Mouse (Mus musculus): ENCODE measurements around the gene Emc7.
A peak's percentile ranks its signal among the peaks of the same experiment; 100 is the strongest.

The Emc7 gene

DNA sequence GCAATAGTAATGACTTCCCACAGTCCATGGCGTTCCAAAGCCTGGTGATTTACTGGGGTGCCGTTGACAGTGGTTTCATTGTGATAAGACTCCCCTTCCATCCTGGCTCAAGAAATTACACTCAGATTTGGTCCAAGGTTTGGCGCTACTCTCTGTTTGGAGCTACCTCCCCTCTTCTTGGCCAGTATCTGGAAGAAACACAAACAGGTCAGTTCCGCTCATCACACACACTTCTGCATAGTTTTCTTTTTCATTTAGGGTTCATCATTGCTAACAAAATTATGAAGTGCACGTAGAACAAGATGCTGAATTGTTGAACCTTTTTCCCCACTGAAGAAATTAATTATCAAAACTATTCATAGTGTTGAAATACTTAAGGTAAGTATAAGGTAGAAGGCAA lies 25.9 kb downstream of the Emc7 start, which contains the start of gene Chrm5:
TSS of gene Chrm5 (minus strand) at position 101 of the 400 bp plus-strand sequence.
- no peak for DNase-seq

- peak; percentile 17 to 59 for DNase-seq
Measured at GRCm38 (mm10) chr2:112481564-112481963, 26.8 kb downstream of the Emc7 start.

DNA sequence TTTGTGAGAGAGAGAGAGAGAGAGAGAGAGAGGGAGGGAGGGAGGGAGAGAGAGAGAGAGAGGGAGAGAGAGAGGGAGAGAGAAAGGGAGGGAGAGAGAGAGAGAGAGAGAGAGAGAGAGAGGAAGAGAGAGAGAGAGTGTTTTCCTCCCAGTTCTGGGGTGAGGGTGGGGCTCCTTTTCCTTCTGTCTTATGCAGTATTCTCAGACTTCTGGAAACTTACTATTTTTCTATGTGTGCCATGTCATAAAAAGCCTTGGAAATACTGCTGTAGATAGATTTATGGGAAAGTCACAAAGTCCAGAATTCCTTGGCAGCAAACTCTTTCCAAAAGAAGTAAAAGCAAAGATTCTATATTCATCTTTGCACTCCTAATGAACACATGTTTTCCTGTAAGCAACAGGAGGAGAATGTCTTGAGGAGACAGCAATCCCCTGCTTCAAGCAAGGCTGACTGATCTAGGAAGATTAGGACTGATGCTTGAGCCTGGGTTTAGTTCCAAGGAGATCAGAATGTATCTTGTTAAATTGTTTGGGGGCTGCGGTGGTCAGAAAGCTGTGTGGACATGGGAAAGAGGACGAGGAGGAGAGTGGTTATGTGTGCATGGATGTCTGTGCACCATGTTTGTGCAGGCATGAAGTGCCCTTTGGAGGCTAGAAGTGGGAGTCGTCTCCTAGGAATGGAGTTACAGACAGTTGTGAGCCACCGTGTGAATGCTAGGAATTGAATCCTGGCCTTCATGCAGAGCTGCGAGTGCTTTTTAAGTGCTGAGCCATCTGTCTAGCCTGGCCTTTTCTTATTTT lies 27.9 kb downstream of the Emc7 start:
- DNase-seq: no peak

GRCm38 (mm10) chr2:112483334-112483651 lies 28.5 kb downstream of the Emc7 start:
- no peak for DNase-seq

GRCm38 (mm10) chr2:112484886-112485285 lies 30.1 kb downstream of the Emc7 start:
- no peak for DNase-seq

DNA sequence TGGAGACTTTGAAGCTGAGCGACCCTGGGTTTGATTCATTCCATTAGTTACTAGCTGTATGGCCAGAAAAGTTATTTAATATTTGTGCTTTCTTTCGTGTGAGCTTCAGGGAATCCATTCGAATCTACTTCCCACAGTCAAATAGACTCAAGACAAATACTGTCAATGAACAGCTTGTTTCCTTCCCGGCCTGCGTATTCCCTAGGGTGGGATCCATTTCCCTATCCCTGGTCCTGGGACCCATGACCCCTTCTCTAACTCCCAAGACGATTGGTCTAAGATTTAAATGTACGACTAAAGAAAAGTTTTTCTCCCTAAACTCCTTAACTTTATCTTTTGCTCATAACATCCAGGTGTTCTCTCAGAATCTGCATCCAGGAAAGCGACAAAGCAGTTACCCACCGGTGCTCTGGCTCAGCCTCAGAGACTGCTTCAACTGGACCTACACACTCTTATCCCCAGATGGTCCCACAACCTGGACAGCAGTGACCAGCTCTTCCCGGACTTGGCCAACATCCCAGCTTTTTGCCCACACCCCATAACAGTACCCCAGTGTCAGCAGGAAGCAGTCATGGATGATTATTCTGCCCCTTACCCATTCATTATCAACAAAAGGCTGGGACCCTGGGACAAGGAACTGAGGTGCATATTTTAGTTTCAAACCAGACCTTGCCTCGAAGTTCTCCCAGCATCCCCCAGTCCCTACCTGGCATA lies 35.8 kb downstream of the Emc7 start:
- no peak for DNase-seq

- DNase-seq: no peak
Measured at GRCm38 (mm10) chr2:112491629-112492028, 36.8 kb downstream of the Emc7 start.

GRCm38 (mm10) chr2:112492431-112492855 lies 37.6 kb downstream of the Emc7 start:
- DNase-seq: no peak

DNA sequence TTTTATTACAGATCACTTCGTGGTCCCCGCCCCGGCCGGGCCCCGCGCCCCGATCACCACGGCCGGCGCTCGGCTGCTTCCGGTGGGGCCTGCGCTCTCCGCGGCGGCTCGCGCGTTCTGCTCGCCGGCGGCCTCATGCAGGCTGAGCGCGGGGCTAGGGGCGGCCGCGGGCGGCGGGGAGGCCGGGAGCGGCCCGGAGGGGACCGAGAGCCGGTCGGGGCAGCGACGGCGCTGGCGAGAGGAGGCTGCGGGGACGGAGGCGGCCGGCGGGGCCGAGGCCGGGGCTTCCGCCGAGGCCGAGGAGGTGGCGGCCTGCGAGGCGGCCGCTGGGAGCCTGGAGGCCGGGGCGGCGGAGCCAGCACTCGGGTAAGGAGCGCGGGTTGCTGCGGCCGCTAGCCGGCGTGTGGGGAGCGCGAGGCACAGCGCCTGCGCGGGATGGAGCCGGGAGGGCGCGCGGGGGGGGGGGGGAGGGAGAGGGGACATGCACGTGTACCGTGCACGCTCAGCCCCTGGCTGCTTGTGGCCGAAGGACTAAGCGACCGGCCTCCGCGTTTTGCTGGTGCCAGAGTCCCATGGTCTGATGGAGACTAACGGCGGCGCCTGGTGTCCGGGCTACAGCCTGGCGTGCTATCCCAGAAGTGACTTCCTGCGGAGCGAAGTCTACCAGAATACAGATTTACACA lies 38.2 kb downstream of the Emc7 start, which contains the start of gene Aven:
TSS of gene Aven (plus strand) at position 109 of the 683 bp plus-strand sequence.
- peak; percentile 93 to 94 for DNase-seq

DNA sequence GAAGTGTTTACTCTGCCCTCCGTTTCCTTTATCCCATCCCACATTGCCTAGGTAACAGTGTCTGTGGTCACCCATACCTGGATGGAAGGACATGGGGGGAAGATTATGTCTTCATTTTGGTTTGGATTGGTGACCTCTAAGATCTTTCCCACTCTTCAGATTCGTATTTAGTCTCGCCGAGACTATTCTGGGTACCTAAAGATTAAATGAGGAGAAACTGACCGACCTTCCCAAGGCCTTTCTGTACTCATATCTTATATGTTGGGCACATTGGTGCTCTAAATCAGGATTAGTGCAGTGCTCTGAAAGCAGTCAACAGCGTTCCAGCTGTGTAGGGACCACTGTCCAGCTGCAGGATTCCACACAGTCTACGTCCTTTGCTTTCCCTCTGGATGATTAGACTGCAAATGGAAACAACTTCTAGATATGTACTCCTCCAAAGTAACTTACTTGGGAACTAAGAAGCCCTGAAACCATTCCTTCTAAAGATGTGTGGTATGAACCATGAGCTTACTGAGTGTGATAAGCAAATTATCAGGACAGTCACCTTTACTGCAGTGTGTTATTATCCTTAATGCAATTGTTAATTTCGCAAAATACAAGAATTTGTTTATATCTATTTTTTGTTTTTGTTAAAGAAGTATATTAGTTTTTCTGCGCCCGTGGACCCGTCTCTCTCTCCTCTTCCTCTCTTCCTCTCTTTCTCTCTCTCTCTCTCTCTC lies 38.9 kb downstream of the Emc7 start:
- no peak for DNase-seq

- DNase-seq: no peak
Measured at GRCm38 (mm10) chr2:112497851-112498250, 43.1 kb downstream of the Emc7 start.

GRCm38 (mm10) chr2:112501209-112501608 lies 46.4 kb downstream of the Emc7 start:
- DNase-seq: peak; percentile 43 to 65

DNA sequence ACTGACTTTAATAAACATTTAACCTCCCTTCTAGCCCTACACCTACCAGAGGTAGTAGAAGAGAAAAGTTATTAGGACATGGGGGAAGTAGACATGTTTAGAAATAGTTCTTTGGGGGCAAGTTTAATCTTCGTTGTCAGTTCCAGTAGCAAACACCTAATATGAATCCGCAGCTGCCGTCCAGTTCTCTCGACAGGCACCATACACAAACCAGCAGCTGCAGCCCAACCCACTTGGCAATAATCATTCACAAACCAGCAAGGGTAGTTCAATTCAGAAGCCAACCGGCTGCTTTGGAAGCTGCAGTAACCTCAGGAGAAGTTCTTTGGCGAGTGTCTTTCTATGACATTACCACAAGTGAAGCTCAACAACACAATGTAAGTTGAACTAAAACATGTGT lies 49.2 kb downstream of the Emc7 start:
- no peak for DNase-seq

DNA sequence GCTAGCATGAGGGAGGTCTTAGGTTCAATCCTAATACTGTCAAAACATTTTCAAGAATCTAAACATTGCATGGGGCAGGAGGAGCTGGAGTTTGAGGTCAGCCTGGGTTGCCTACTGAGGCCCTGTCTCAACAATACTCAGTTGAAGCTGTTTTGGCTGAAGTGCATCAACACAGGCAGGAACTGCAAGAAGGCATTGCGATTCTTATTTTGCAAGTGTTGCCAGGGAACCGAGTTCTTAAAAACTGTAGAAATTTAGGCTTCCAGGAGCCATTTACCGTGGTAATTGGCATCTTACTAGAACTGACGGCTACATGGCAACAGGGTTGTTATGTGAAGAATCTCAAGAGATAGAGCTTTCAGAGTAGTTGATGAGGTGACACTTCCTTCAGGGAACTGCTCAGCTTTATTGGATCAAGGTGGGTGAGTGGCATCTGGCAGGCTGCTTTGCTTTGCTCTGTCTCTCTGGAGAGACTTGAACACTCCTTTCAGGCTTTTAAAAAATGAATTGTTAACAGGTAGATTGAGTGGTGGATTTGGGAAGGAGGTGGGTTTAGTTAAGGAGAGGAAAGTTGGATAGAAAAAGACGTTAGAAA lies 52.1 kb downstream of the Emc7 start:
- DNase-seq: no peak

DNA sequence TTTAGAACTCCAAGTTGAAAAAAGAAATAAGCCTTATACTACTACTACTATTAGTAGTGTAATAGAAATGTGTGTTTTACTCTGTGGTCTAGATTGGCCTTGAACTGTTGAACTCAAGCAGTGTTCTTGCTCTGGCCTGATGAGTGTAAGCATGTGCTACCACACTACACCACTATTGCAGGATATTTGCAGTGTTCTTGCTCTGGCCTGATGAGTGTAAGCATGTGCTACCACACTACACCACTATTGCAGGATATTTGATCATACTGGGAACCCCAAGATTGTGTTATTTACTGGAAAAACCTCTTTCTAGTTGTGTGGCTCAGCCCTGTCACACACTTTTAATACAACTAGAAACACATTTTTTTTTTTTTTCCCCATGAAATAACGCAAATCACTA lies 52.6 kb downstream of the Emc7 start:
- no peak for DNase-seq

DNA sequence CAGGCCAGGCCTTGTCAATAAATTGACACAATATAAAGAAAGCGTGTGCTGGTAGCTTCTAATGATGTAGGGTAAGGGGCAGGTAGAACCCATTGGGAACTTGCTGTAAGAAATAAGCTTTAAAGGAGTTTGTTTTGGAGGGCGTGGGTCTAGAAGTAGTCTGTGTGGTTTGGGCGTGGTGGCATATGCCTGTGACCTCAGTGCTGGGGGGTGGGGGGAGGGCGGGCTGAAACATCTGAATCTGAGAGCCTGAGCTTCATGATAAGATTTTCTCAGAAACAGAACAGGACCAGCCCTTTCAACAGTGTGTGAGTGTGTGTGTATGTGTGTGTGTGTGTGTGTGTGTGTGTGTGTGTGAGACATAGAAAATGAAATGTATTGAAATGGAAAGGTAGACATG lies 55.3 kb downstream of the Emc7 start:
- DNase-seq: no peak

DNA sequence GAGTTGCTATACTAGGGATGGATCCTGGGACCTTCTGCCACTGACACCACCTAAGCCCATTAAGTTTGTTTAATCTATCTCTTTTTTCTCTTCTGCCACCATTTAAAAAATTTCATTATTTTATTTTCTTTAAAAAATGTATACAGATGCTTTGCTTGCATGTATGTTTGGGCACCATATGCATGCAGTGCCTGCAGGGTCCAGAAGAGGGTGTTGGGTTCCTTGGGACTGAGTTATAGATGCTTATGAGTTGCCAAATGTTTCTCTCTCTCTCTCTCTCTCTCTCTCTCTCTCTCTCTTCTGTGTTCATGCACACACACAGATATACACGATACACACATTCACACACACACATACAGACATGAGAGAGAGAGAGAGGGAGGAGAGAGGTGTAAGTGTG lies 58.2 kb downstream of the Emc7 start:
- no peak for DNase-seq

DNA sequence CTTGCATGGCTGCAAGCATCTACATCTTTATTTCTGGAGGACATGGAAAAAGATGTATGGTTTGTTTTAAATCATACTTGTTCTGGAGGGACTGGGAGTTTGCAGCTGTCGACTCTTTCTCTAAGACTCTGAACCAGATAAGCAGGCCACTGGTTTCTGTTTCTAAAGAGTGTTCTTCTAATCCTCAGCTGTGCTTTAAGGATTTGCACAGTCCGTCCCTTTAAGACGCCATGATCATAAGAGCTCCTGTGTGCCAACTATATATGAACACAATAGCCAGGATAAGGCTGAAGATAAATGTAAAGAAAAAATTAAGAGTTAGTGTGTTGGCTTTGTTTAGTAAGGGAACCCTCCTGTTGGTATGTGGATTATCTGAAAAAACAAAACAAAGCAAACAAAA lies 61.9 kb downstream of the Emc7 start:
- no peak for DNase-seq

DNA sequence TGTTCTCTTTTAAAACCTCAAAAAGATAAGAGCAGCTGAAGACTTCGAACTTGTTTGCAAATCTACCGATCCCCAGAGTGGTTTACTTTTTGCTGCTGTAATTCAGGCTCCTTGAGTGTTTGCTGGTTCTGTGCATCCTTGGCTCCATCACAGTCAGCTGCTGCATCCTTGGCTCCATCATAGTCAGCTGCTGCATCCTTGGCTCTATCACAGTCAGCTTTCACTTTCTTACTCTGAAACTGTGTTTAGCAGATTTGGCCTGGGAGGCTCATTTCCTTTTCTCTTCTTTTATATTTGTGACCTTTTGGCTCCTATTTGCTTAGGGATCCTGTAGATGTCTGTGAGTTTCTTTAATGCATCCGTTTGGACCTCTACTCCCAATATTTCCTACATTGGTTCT lies 62.4 kb downstream of the Emc7 start:
- no peak for DNase-seq

GRCm38 (mm10) chr2:112518541-112518940 lies 63.7 kb downstream of the Emc7 start:
- no peak for DNase-seq

GRCm38 (mm10) chr2:112520526-112521482 lies 66.0 kb downstream of the Emc7 start:
- no peak for DNase-seq

Data from cerebellum, postnatal 25 days (tissue).